Mouse (Mus musculus): ENCODE results near the gene Pdia4.
"Not testable (repeated sequence)": the region's sequence is repeated elsewhere in the genome, so short reads cannot be mapped to it uniquely, and the experiment has no call there.

Pdia4 gene

DNA sequence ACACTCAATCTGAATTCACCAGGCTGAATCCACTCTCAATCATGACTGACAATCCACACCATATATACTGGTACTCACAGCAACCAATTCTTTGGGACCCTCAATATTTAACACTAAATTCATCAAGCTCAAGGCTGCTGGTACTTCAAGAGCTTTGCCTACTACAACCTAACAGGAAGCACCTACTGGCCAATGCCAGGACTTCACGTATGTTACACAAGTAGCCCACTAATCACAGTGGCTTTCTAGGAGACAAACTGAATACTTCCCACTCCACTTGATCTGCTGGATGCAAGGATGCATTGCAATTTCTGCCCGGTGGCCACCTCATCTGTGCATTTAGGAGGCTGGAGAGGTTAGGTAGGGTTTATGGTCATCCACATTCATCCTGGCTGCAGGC, 3.0 kb downstream of the Pdia4 start:
- DNase-seq (ENCODE audit: low spot score) = no peak

DNA sequence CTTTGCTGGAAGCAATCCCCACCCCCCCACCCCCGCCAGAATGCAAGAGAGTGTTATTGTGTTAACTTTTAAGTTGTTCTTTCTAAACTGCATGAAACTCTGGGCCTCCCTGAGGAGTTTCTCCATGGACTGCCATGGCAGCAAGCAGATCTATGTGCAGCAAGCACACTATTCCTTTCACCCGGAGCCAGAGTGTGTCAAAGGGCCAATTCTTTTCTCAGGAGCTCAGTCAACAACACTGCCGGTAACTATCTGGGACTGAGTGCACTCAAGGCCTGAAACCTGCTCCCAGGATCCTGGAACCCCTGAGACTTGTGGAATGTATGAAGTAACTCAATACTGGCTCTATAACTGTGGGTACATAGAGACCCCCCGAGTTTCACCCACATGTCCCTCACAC, 4.2 kb downstream of the Pdia4 start:
- DNase-seq (ENCODE audit: low spot score) = no peak

DNA sequence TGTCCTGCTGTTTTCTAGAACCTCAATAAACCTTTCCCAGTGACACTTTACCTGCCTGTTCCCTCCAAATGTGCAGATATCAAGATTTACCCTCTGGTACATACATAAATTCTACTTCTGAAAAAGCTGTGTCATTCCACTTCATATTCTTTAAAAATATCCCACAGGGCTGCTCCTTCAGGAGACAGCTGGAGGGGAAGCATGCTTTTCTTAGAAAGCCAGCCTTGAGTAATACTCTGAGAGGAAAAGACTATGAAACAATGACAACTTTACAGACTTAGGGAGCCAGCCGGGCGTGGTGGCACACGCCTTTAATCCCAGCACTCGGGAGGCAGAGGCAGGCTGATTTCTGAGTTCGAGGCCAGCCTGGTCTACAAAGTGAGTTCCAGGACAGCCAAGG, 4.7 kb downstream of the Pdia4 start:
- no peak for DNase-seq (ENCODE audit: low spot score)

DNA sequence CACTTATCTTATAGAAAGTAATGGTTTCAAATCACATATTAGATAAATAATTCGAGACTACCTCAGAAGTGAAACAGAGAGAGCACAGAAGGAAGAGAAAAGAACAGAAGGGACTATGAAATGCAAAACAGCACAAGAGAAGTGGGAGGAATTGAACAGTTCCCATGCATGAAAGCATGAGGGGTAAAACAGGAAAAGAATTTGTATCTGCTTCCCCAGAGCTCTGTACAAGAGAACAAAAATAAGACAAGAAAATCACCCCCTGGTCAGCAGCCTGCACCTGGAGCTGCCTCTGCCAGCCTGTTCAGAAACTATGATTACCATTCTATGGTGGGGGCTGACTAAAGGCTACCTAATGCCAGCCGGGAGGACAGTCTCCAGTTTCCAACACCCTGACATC, 5.8 kb downstream of the Pdia4 start:
- DNase-seq (ENCODE audit: low spot score) = no peak

- no peak for DNase-seq (ENCODE audit: low spot score)
Observed at GRCm38 (mm10) chr6:47805520-47805919, 7.7 kb downstream of the Pdia4 start.

GRCm38 (mm10) chr6:47799079-47799478, 14.2 kb downstream of the Pdia4 start:
- peak; percentile 75 for DNase-seq (ENCODE audit: low spot score)

DNA sequence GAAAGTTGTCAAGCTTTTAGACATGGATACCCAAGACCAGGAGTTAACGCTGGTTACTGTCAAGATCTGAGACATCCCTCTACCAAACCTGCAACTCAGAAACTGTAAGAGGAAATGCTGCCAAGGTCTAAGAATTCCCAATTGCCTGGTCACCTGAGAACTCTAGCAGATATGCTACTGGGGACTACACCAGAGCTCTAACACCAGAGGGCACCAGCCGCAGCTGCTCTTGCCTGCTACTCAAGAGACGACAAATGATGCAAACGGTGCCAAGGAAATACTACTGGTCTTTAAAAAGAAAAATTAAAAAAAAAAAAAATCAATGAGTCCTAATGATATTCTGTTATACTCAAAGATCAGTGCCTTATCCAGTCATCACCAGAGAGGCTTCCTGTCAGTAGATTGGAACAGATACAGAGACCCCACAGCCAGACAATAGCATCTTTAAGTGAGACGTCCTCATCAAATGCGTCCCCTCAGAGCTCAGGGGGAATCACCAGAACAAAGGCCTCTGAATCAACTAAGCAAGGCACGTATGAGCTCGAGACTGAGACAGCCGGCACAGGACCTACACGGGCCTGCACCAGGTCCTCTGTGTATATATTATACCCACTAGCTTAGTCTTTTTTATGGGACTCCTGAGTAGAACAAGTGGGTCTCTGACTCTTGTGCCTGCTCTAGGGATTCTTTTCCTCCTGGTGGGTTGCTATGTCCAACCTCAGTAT, 19.0 kb downstream of the Pdia4 start:
- DNase-seq (ENCODE audit: low spot score) = no peak

- no peak for DNase-seq (ENCODE audit: low spot score)
Observed at GRCm38 (mm10) chr6:47793284-47793683, 19.9 kb downstream of the Pdia4 start.

DNA sequence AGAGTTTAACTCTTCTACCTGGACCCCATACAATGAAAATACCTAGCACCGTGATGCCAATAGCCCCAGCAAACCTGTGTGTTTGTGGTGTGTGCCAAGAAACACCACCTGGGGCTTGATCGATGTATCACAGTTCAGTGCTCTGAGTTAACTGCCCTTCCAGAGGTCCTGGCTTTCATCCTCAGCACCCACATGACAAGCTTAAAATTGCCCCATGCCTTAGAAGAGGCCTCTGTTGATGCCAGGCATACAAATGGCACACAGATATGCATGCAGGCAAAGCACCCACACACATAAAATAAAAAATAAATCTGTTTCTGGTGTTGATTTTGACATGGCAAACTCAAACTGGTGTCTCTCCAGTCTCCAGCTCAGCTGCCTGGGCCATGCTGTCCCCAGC, 20.7 kb downstream of the Pdia4 start:
- no peak for DNase-seq (ENCODE audit: low spot score)

- peak; percentile 43 for DNase-seq (ENCODE audit: low spot score)
Observed at GRCm38 (mm10) chr6:47790745-47791144, 22.5 kb downstream of the Pdia4 start.

- no peak for DNase-seq (ENCODE audit: low spot score)
Observed at GRCm38 (mm10) chr6:47788821-47789220, 24.4 kb downstream of the Pdia4 start.

GRCm38 (mm10) chr6:47787941-47788736, 25.1 kb downstream of the Pdia4 start:
- peak; percentile 86 for DNase-seq (ENCODE audit: low spot score)

DNA sequence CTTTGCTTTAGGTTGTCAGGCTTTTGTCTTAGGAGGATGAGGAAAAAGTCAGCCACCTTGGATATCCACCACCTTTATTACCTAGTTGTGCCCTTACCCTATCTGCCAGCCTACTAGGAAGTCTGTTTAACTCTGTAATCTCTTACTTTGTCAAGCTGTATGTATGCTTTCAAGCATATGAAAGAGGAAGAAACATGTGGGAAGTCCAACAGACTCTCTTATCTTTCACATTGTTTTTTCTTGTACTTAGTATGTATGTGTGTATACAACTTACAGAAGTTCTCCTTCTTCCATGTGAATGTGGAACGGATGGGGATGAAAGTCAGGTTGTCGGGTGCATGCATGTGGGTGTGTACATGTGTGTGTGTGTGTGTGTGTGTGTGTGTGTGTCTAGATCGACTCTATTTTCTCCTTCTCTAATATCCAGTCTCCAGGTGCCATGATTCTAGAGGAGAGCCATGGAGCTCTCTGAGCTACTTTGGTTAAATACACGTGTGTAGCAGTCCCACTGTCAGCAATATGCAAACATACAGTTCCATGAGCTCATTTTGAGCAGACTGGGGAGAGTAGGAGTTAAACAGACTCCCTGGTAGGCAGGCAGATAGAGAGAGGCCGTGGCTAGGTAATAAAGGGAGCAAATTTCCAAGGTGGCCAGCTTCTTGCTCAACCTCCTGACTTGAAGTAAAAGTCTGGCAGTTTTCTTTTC, 28.4 kb downstream of the Pdia4 start:
- no peak for DNase-seq (ENCODE audit: low spot score)

DNA sequence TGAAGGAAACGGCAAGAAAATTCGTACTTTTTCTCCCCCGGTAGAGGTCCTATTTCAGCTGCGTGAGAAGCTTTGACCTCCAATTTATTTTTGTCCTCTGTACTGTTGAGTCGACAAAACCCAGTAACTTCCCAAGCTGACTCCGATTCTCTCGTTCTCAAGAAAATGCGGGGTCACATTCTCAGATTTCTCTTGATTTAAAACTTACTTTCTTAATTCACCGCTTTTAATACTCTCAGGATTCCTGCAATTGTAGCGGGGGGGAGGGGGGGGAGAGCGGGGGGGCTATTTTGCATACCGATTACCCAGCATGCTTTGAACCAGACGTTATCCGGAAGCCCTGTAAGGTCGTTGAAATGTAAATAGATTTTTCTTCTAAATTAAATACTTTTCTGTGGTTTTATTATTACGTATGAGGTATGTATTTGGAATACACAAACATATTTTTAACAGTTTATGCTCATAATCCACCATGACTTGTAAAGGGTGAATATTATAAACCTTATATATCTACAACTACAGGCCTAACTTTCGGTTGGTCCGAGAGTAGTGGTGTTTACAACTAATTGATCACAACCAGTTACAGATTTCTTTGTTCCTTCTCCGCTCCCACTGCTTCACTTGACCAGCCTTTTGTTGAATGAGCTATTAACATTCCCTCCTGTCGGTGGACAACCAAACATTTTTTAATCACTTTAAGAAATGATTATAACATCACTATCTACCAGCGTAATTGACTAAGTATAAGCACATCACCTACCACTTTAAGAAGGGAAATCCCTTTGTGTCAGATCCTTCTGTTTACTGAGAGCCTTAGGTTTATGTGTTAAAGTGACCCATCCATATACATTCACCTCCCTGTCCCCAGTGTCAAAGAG, 31.9 kb downstream of the Pdia4 start:
- peak; percentile 65 for DNase-seq (ENCODE audit: low spot score)

GRCm38 (mm10) chr6:47780576-47781013, 32.6 kb downstream of the Pdia4 start:
- no peak for DNase-seq (ENCODE audit: low spot score)

DNA sequence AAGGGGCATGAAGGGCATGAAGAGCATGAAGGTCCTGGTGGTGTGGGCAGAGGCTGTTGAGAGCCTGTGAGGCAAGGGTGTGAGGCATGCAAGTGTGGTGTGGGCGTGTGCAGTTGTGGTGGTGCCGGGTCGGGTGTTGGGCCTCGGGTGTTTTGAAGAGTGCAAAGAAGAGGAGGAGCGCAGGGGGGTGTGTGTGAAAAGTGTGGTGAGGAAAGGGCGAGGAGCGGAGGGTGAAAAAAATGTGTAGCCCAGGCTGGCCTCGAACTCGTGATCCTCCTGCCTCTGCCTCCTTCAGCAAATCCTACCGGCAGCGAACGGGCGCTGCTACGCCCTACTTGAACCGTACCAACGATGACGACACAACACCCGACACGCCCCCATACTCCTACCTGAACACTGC, 41.5 kb downstream of the Pdia4 start:
- DNase-seq (ENCODE audit: low spot score) = not testable (repeated sequence)

GRCm38 (mm10) chr6:47771113-47771512, 42.1 kb downstream of the Pdia4 start:
- DNase-seq (ENCODE audit: low spot score) = not testable (repeated sequence)

- DNase-seq (ENCODE audit: low spot score) = not testable (repeated sequence)
Observed at GRCm38 (mm10) chr6:47769861-47770260, 43.4 kb downstream of the Pdia4 start.

GRCm38 (mm10) chr6:47768520-47768919, 44.7 kb downstream of the Pdia4 start:
- not testable (repeated sequence) for DNase-seq (ENCODE audit: low spot score)

- DNase-seq (ENCODE audit: low spot score) = not testable (repeated sequence)
Observed at GRCm38 (mm10) chr6:47767355-47767754, 45.9 kb downstream of the Pdia4 start.

DNA sequence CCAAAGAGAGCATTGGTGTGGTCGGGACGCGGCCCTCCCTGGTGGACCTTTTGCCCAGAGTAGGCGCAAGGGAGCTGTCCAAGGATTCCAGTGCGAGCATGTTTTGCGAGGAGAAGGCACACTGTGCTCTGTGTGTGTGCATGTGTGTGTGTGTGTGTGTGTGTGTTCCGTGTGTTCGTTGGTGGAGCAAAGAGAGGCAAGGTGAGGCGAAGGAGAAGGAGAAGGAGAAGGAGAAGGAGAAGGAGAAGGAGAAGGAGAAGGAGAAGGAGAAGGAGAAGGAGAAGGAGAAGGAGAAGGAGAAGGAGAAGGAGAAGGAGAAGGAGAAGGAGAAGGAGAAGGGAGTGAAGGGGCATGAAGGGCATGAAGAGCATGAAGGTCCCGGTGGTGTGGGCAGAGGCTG, 50.5 kb downstream of the Pdia4 start:
- DNase-seq (ENCODE audit: low spot score) = not testable (repeated sequence)

GRCm38 (mm10) chr6:47759406-47759805, 53.8 kb downstream of the Pdia4 start:
- DNase-seq (ENCODE audit: low spot score) = not testable (repeated sequence)

Data from lung, postnatal 25 days (tissue).